Mouse (Mus musculus) CH12.LX (cell line): ENCODE results near the gene Per1. TPM values are rescaled to one million over a fixed set of nuclear protein-coding genes. Genes with fewer than 3 reads are reported as not detected.

ENCODE experiments used
- DNase-seq: peaks from one replicate; pipeline ENCODE4 v3.0.0-alpha.2; 2013; ENCODE audit errors: extremely low read depth
- H3K27ac ChIP-seq: 2 replicates; pipeline ENCODE4 v1.5.1; 2012; ENCODE audit warnings: low read depth, mild to moderate bottlenecking, control low read depth, moderate library complexity; ENCODE audit not compliant: insufficient read depth
- H3K27me3 ChIP-seq: replicated peaks from 2 replicates; pipeline ENCODE3; 2012; ENCODE audit warnings: inconsistent platforms
- H3K36me3 ChIP-seq, 2 experiments: replicated peaks in 1 of 2; 2 replicates each; pipeline versions ENCODE3 to v1.6.1; 2012; ENCODE audit warnings: inconsistent platforms in 1 of 2, low read length in 1 of 2, mild to moderate bottlenecking in 1 of 2, mixed read lengths in 1 of 2, moderate library complexity in 1 of 2; ENCODE audit not compliant: control insufficient read depth in 1 of 2, insufficient read depth in 1 of 2
- H3K4me1 ChIP-seq, 2 experiments: 2 replicates each; pipeline ENCODE4 v1.6.1; 2012; ENCODE audit warnings: inconsistent platforms in 1 of 2, moderate library complexity in 1 of 2; ENCODE audit not compliant: insufficient read depth in 2 of 2, control insufficient read depth in 1 of 2
- H3K4me2 ChIP-seq: 2 replicates; pipeline ENCODE4 v1.6.1; 2012; ENCODE audit warnings: low read depth, mild to moderate bottlenecking, control low read depth; ENCODE audit not compliant: poor library complexity, insufficient read depth, severe bottlenecking
- H3K4me3 ChIP-seq, 3 experiments: fragments of 150-350 bp in 1 of 3; sonication (generic) in 1 of 3; replicated peaks in 1 of 3; 2 replicates each; pipeline versions ENCODE3 to v1.5.1; 2011 to 2012; ENCODE audit warnings: low read depth in 2 of 3, low read length in 2 of 3, mild to moderate bottlenecking in 2 of 3, moderate library complexity in 2 of 3, control low read depth in 1 of 3, improper control_type of control experiment in 1 of 3, inconsistent platforms in 1 of 3, mixed read lengths in 1 of 3; ENCODE audit not compliant: poor library complexity in 1 of 3
- H3K79me2 ChIP-seq: replicated peaks from 2 replicates; pipeline ENCODE4 v1.6.1; 2012; ENCODE audit warnings: mild to moderate bottlenecking, moderate library complexity; ENCODE audit not compliant: control insufficient read depth, poor library complexity, insufficient read depth, severe bottlenecking; ENCODE audit errors: extremely low read depth
- H3K9ac ChIP-seq: 2 replicates; pipeline ENCODE4 v1.6.1; 2012; ENCODE audit warnings: low read depth, mild to moderate bottlenecking, control low read depth, moderate library complexity; ENCODE audit not compliant: insufficient read depth
- H3K9me3 ChIP-seq: replicated peaks from 2 replicates; pipeline ENCODE3; 2012; ENCODE audit warnings: low read length, inconsistent platforms, mixed read lengths
- CHD2 ChIP-seq: IDR thresholded peaks from 2 replicates; pipeline ENCODE4 v1.6.1; 2011; ENCODE audit warnings: low read length, improper control_type of control experiment
- E2F4 ChIP-seq: IDR thresholded peaks from 2 replicates; pipeline ENCODE4 v1.6.1; 2011; ENCODE audit warnings: low read depth, low read length, improper control_type of control experiment; ENCODE audit not compliant: insufficient replicate concordance
- EP300 ChIP-seq: IDR thresholded peaks from 2 replicates; pipeline ENCODE4 v1.6.1; 2011; ENCODE audit warnings: low read length, improper control_type of control experiment
- HCFC1 ChIP-seq: IDR thresholded peaks from 2 replicates; pipeline ENCODE4 v1.6.1; 2012; ENCODE audit warnings: low read depth, mild to moderate bottlenecking, inconsistent platforms, low read length, improper control_type of control experiment
- IRF4 ChIP-seq: IDR thresholded peaks from 2 replicates; pipeline ENCODE4 v1.6.1; 2014; ENCODE audit warnings: low read depth, mild to moderate bottlenecking, inconsistent platforms, low read length, improper control_type of control experiment
- JUN ChIP-seq: IDR thresholded peaks from 2 replicates; pipeline ENCODE4 v1.6.1; 2011; ENCODE audit warnings: low read depth, mild to moderate bottlenecking, low read length, improper control_type of control experiment, moderate library complexity; ENCODE audit not compliant: insufficient read depth
- KAT2A ChIP-seq: IDR thresholded peaks from 2 replicates; pipeline ENCODE4 v1.6.1; 2012; ENCODE audit warnings: low read length, improper control_type of control experiment, inconsistent platforms; ENCODE audit not compliant: insufficient replicate concordance
- MYC ChIP-seq: IDR thresholded peaks from 2 replicates; pipeline ENCODE4 v1.6.1; 2011; ENCODE audit warnings: low read depth, mild to moderate bottlenecking, improper control_type of control experiment, low read length
- NELFE ChIP-seq: IDR thresholded peaks from 2 replicates; pipeline ENCODE4 v1.6.1; 2011; ENCODE audit warnings: low read depth, low read length, improper control_type of control experiment
- RCOR1 ChIP-seq: conservative IDR thresholded peaks from 2 replicates; pipeline ENCODE4 v1.6.1; 2012; ENCODE audit warnings: low read depth, mild to moderate bottlenecking, inconsistent platforms, low read length, improper control_type of control experiment
- TBP ChIP-seq: conservative IDR thresholded peaks from 2 replicates; pipeline ENCODE4 v1.6.1; 2011; ENCODE audit warnings: low read depth, low read length, improper control_type of control experiment
- TCF12 ChIP-seq: IDR thresholded peaks from 2 replicates; pipeline ENCODE4 v1.6.1; 2014; ENCODE audit warnings: low read depth, mild to moderate bottlenecking, inconsistent platforms, low read length, improper control_type of control experiment
- ZKSCAN1 ChIP-seq: IDR thresholded peaks from 2 replicates; pipeline ENCODE4 v1.6.1; 2012; ENCODE audit warnings: low read depth, inconsistent platforms, low read length, improper control_type of control experiment, borderline replicate concordance
- dilution Hi-C: fragments of 300-500 bp; cut with MboI; formaldehyde crosslinking; loops from 2 replicates; pipeline ENCODE4 v1.14.3; 2020; ENCODE audit warnings: low sequenced_read_pairs; ENCODE audit not compliant: extremely low pct_unique_long_range_greater_than_20kb, extremely low pct_ligation_motif_present
- in situ Hi-C: fragments of 300-500 bp; cut with MboI; formaldehyde crosslinking; loops from 3 replicates; pipeline ENCODE4 v1.14.3; 2019; ENCODE audit warnings: low sequenced_read_pairs, low pct_ligation_motif_present, low pct_unique_long_range_greater_than_20kb, mixed read lengths
- polyA plus RNA-seq: library from polyadenylated mRNA; unstranded; fragments of >175 nt; gene quantifications from 2 replicates; pipeline ENCODE4 v1.2.1, GENCODE M21; 2012; ENCODE audit warnings: low read depth; ENCODE audit not compliant: insufficient read length
- total RNA-seq, 2 experiments: library from RNA; depleted of rRNA; stranded (reverse); fragments of 300-350 nt in 1 of 2; fragments of >200 nt in 1 of 2; gene quantifications; 2 replicates each; pipeline ENCODE4 v1.2.3; 2012 to 2014

Per1 gene
- total and polyA plus RNA-seq, 3 experiments, result 2.8 to 38.3 (median 11.8) TPM

DNA sequence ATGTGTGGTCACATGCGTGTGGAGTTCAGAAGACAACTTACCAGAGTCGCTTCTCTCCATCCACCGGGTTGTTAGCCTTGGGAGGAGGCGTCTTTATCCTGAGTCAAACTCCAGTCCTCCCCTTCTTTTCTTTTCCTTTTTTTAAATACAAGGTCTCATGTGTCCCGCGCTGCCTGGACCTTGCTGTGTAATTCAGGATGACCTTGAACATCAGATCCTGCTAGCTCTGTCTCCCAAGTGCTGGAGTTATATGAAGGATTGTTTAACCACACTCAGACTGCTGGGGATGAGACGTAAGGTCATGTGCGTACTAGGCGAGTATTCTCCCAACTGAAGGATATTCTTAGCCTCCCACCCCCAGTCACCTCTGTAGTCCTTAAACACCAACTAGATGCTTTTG, 17.7 kb upstream of the Per1 start:
- dilution Hi-C loops (no loop called here), in situ Hi-C loops (loop anchor here (25.0 kb wide), 1 partner anchor 935 kb away; the partner anchor contains the start of genes Acadvl, Dlg4 and Dvl2)
- no peak for DNase-seq
- H3K9me3 ChIP-seq, result no peaks in the 10 kb centered on the region
- no peak overlapping the region for H3K9ac ChIP-seq
- TF ChIP-seq IRF4 (no peak), TBP (no peak), TCF12 (no peak), E2F4 (no peak), KAT2A (no peak)
- peaks cover 7% of the 10 kb centered on the region for H3K27me3 ChIP-seq
- no peaks in the 10 kb centered on the region for H3K79me2 ChIP-seq
- H3K4me3 ChIP-seq, result no peak overlapping the region
- H3K4me2 ChIP-seq, result no peak overlapping the region
- H3K36me3 ChIP-seq, result no peaks in the 10 kb centered on the region
- H3K27ac ChIP-seq, result no peak overlapping the region
- H3K4me1 ChIP-seq, result peaks cover 25 to 63% of the 10 kb centered on the region in 2 experiments

DNA sequence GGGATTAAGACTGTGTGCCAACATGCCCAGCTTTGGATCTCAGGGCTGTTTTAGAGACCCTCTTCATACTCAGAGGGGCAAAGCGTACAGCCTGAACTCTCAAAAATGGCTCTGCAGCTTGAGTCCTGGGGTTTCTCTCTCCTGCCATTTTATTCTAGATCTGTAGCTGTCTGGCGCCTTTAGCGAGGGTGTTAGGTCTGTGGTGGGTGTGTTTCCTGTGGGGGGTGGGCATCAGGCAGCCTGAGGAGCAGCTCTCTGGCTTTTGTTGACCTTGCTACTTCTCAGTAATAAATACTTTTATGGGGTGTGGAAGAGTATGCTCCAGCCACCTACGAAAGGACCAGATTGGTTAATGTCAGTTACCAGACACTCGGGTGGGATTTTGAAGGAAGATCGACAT, 17.0 kb upstream of the Per1 start:
- H3K79me2 ChIP-seq, result no peaks in the 10 kb centered on the region
- peaks cover 13% of the 10 kb centered on the region for H3K27me3 ChIP-seq
- no peak overlapping the region for H3K9ac ChIP-seq
- H3K27ac ChIP-seq, result no peak overlapping the region
- no peak overlapping the region for H3K4me2 ChIP-seq
- dilution Hi-C loops, result no loop called here
- H3K36me3 ChIP-seq, result no peaks in the 10 kb centered on the region
- TF ChIP-seq MYC (no peak), JUN (no peak), RCOR1 (no peak), EP300 (no peak), ZKSCAN1 (no peak), NELFE (no peak), HCFC1 (no peak), CHD2 (no peak)
- no peak for DNase-seq
- in situ Hi-C loops, result loop anchor here (25.0 kb wide), 1 partner anchor 934 kb away; the partner anchor contains the start of genes Acadvl, Dlg4 and Dvl2
- no peaks in the 10 kb centered on the region for H3K9me3 ChIP-seq
- H3K4me3 ChIP-seq, result no peak overlapping the region
- peaks cover 24 to 59% of the 10 kb centered on the region in 2 experiments for H3K4me1 ChIP-seq
